Mouse (Mus musculus) hindbrain, embryonic 14.5 days (tissue): ENCODE measurements around the gene Adcy6. TPM values are rescaled to one million over a fixed set of nuclear protein-coding genes. Genes with fewer than 3 reads are reported as not detected.
A peak's percentile ranks its signal among the peaks of the same experiment; 100 is the strongest.

ENCODE experiments used
- ATAC-seq: fragments of 200-750 bp; cut with Nextera tagmentation; 2 replicates; pipeline ENCODE4 v1.8.0; 2017; ENCODE audit warnings: moderate number of reproducible peaks, mild to moderate bottlenecking, moderate TSS enrichment, moderate library complexity; ENCODE audit not compliant: low FRiP score
- DNase-seq: peaks from one replicate; pipeline ENCODE4 v3.0.0-alpha.2; 2015; ENCODE audit warnings: low spot score
- H3K27ac ChIP-seq: fragments of 300-500 bp; sonication (generic); 2 replicates; pipeline ENCODE4 v1.5.1; 2014; ENCODE audit warnings: mild to moderate bottlenecking, moderate library complexity
- H3K27me3 ChIP-seq: fragments of 300-500 bp; sonication (generic); 2 replicates; pipeline ENCODE4 v1.6.1; 2014; ENCODE audit warnings: mild to moderate bottlenecking, low read length, mixed read lengths; ENCODE audit not compliant: control insufficient read depth, insufficient read depth
- H3K36me3 ChIP-seq: fragments of 300-500 bp; sonication (generic); replicated peaks from 2 replicates; pipeline ENCODE4 v1.6.1; 2014; ENCODE audit not compliant: control insufficient read depth, insufficient read depth
- H3K4me1 ChIP-seq: fragments of 300-500 bp; sonication (generic); replicated peaks from 2 replicates; pipeline ENCODE4 v1.6.1; 2014; ENCODE audit warnings: antibody characterized with exemption, low read length, mixed read lengths; ENCODE audit not compliant: control insufficient read depth, insufficient read depth
- H3K4me2 ChIP-seq: fragments of 300-500 bp; sonication (generic); replicated peaks from 2 replicates; pipeline ENCODE4 v1.6.1; 2014; ENCODE audit warnings: mild to moderate bottlenecking, moderate library complexity
- H3K4me3 ChIP-seq: fragments of 300-500 bp; sonication (generic); replicated peaks from 2 replicates; pipeline ENCODE4 v1.5.1; 2014; ENCODE audit warnings: mild to moderate bottlenecking, low read length
- H3K9ac ChIP-seq: fragments of 300-500 bp; sonication (generic); 2 replicates; pipeline ENCODE4 v1.6.1; 2014
- H3K9me3 ChIP-seq: fragments of 300-500 bp; sonication (generic); 2 replicates; pipeline ENCODE4 v1.6.1; 2016; ENCODE audit warnings: low read length; ENCODE audit not compliant: control insufficient read depth
- WGBS: fragments of 180-500 bp; shearing (Covaris S2); extraction: QIAGEN DNeasy Blood & Tissue Kit; methylation state at CpG from one replicate; pipeline ENCODE4 v1.1.7; 2014; 5-methylcytosine and 5-hydroxymethylcytosine counted together
- polyA plus RNA-seq: library from polyadenylated mRNA; unstranded; fragments of >200 nt; fragmentation: Nextera tagmentation; extraction: Ambion mirVana; gene quantifications from 2 replicates; pipeline ENCODE4 v1.2.1, GENCODE M21; 2014

The Adcy6 gene
- polyA plus RNA-seq, 1 experiment from 2014 or later = 11.0 TPM

- peak overlapping the region; percentile 57; the same call in 1 of the 2 replicates for H3K4me3 ChIP-seq
- H3K9me3 ChIP-seq = no peaks in the 10 kb centered on the region
- 10% methylated on average over 4 of the region's 4 CpGs for WGBS
- H3K36me3 ChIP-seq = peaks cover 25% of the 10 kb centered on the region
- H3K4me1 ChIP-seq = peaks cover 32% of the 10 kb centered on the region
- ATAC-seq (no peak), DNase-seq (no peak)
- H3K4me2 ChIP-seq = peak overlapping the region; percentile 95
- peak overlapping the region; percentile 89; the same call in 1 of the 2 replicates for H3K9ac ChIP-seq
- H3K27me3 ChIP-seq = no peaks in the 10 kb centered on the region
- H3K27ac ChIP-seq = no peak overlapping the region
These were observed 2.3 kb downstream of the Adcy6 start for GRCm38 (mm10) chr15:98607557-98607956.

GRCm38 (mm10) chr15:98606739-98607138 is 3.1 kb downstream of the Adcy6 start:
- peaks cover 38% of the 10 kb centered on the region for H3K4me1 ChIP-seq
- peak overlapping the region; percentile 28; the same call in 1 of the 2 replicates for H3K9ac ChIP-seq
- no peaks in the 10 kb centered on the region for H3K9me3 ChIP-seq
- no peak overlapping the region for H3K27ac ChIP-seq
- DNase-seq (no peak), ATAC-seq (no peak)
- H3K27me3 ChIP-seq = no peaks in the 10 kb centered on the region
- H3K4me3 ChIP-seq = no peak overlapping the region
- WGBS = 66% methylated on average over 9 of the region's 9 CpGs
- peak overlapping the region; percentile 95; the same call in 1 of the 2 replicates for H3K4me2 ChIP-seq
- H3K36me3 ChIP-seq = peaks cover 26% of the 10 kb centered on the region

GRCm38 (mm10) chr15:98606051-98606536 is 3.8 kb downstream of the Adcy6 start:
- Histone ChIP-seq H3K27ac (no peak overlapping the region), H3K9ac (no peak overlapping the region), H3K4me3 (no peak overlapping the region), H3K9me3 (no peaks in the 10 kb centered on the region), H3K27me3 (no peaks in the 10 kb centered on the region), H3K36me3 (peaks cover 32% of the 10 kb centered on the region), H3K4me1 (peaks cover 38% of the 10 kb centered on the region), H3K4me2 (no peak overlapping the region)
- DNase-seq (no peak), ATAC-seq (no peak)
- 91% methylated on average over 12 of the region's 12 CpGs for WGBS

GRCm38 (mm10) chr15:98604041-98604575 is 5.8 kb downstream of the Adcy6 start:
- 92% methylated on average over 24 of the region's 24 CpGs for WGBS
- Histone ChIP-seq H3K9ac (no peak overlapping the region), H3K4me1 (peaks cover 38% of the 10 kb centered on the region), H3K27me3 (no peaks in the 10 kb centered on the region), H3K9me3 (no peaks in the 10 kb centered on the region), H3K36me3 (peaks cover 51% of the 10 kb centered on the region), H3K4me2 (no peak overlapping the region), H3K4me3 (no peak overlapping the region), H3K27ac (no peak overlapping the region)
- DNase-seq = no peak
- ATAC-seq = no peak

- Histone ChIP-seq H3K4me3 (no peak overlapping the region), H3K36me3 (peaks cover 62% of the 10 kb centered on the region), H3K4me2 (peak overlapping the region; percentile 25; the same call in 1 of the 2 replicates), H3K27me3 (no peaks in the 10 kb centered on the region), H3K9me3 (no peaks in the 10 kb centered on the region), H3K9ac (no peak overlapping the region), H3K27ac (no peak overlapping the region), H3K4me1 (peaks cover 30% of the 10 kb centered on the region)
- 70% methylated on average over 4 of the region's 4 CpGs for WGBS
- ATAC-seq (no peak), DNase-seq (no peak)
These were observed 6.9 kb downstream of the Adcy6 start for GRCm38 (mm10) chr15:98602921-98603458.

- no peak overlapping the region for H3K27ac ChIP-seq
- no peak overlapping the region for H3K4me3 ChIP-seq
- ATAC-seq (no peak), DNase-seq (no peak)
- no peaks in the 10 kb centered on the region for H3K9me3 ChIP-seq
- 64% methylated on average over 13 of the region's 13 CpGs for WGBS
- H3K4me1 ChIP-seq = peaks cover 23% of the 10 kb centered on the region
- peaks cover 68% of the 10 kb centered on the region for H3K36me3 ChIP-seq
- H3K9ac ChIP-seq = no peak overlapping the region
- H3K27me3 ChIP-seq = no peaks in the 10 kb centered on the region
- H3K4me2 ChIP-seq = peak overlapping the region; percentile 25; the same call in 1 of the 2 replicates
These were observed 7.5 kb downstream of the Adcy6 start for GRCm38 (mm10) chr15:98602191-98602881.

GRCm38 (mm10) chr15:98601832-98602190 is 8.1 kb downstream of the Adcy6 start:
- H3K36me3 ChIP-seq = peaks cover 74% of the 10 kb centered on the region

GRCm38 (mm10) chr15:98600036-98600709 is 9.7 kb downstream of the Adcy6 start:
- Histone ChIP-seq H3K27me3 (no peaks in the 10 kb centered on the region), H3K27ac (no peak overlapping the region), H3K4me1 (peaks cover 16% of the 10 kb centered on the region; the same call in 1 of the 2 replicates), H3K9ac (no peak overlapping the region), H3K4me2 (no peak overlapping the region), H3K4me3 (no peak overlapping the region), H3K36me3 (peaks cover 83% of the 10 kb centered on the region), H3K9me3 (no peaks in the 10 kb centered on the region)
- no peak for ATAC-seq
- DNase-seq = no peak
- 74% methylated on average over 12 of the region's 12 CpGs for WGBS

More at GRCm38 (mm10) chr15:98601832-98602190, 8.1 kb downstream of the Adcy6 start:
- 78% methylated on average over 7 of the region's 7 CpGs for WGBS
- no peaks in the 10 kb centered on the region for H3K27me3 ChIP-seq
- H3K9me3 ChIP-seq = no peaks in the 10 kb centered on the region
- H3K4me3 ChIP-seq = no peak overlapping the region
- H3K4me1 ChIP-seq = peaks cover 18% of the 10 kb centered on the region
- H3K27ac ChIP-seq = no peak overlapping the region
- DNase-seq = no peak
- H3K4me2 ChIP-seq = peak overlapping the region; percentile 0; the same call in 1 of the 2 replicates
- H3K9ac ChIP-seq = no peak overlapping the region
- ATAC-seq = no peak

GRCm38 (mm10) chr15:98596609-98597008 is 13.3 kb downstream of the Adcy6 start:
- Histone ChIP-seq H3K4me1 (no peaks in the 10 kb centered on the region; the same call in 1 of the 2 replicates), H3K27me3 (no peaks in the 10 kb centered on the region), H3K9ac (no peak overlapping the region), H3K4me2 (no peak overlapping the region), H3K27ac (no peak overlapping the region), H3K9me3 (no peaks in the 10 kb centered on the region), H3K36me3 (peaks cover 98% of the 10 kb centered on the region), H3K4me3 (no peak overlapping the region)
- WGBS = 95% methylated on average over 14 of the region's 14 CpGs
- DNase-seq = no peak
- ATAC-seq = no peak
